Mouse (Mus musculus) hindbrain, postnatal 0 days (tissue): Measurements from ENCODE around the gene Gadd45gip1. TPM values are rescaled to one million over a fixed set of nuclear protein-coding genes. Genes with fewer than 3 reads are reported as not detected.

Source experiments
- ATAC-seq: fragments of 200-750 bp; cut with Nextera tagmentation; 2 replicates; pipeline ENCODE4 v1.8.0; 2017; ENCODE audit warnings: mild to moderate bottlenecking, moderate TSS enrichment, moderate library complexity
- DNase-seq: peaks from one replicate; pipeline ENCODE4 v3.0.0-alpha.2; 2015; ENCODE audit warnings: low spot score
- H3K27ac ChIP-seq: fragments of 300-500 bp; sonication (generic); 2 replicates; pipeline ENCODE4 v1.5.1; 2014; ENCODE audit warnings: mild to moderate bottlenecking
- H3K27me3 ChIP-seq: fragments of 300-500 bp; sonication (generic); 2 replicates; pipeline ENCODE4 v1.6.1; 2014; ENCODE audit warnings: low read length, mixed read lengths; ENCODE audit not compliant: insufficient read depth
- H3K36me3 ChIP-seq: fragments of 300-500 bp; sonication (generic); 2 replicates; pipeline ENCODE4 v1.6.1; 2014; ENCODE audit warnings: low read length, mixed read lengths; ENCODE audit not compliant: insufficient read depth
- H3K4me1 ChIP-seq: fragments of 300-500 bp; sonication (generic); 2 replicates; pipeline ENCODE4 v1.6.1; 2014; ENCODE audit warnings: antibody characterized with exemption, low read length, mixed read lengths; ENCODE audit not compliant: insufficient read depth
- H3K4me2 ChIP-seq: fragments of 300-500 bp; sonication (generic); 2 replicates; pipeline ENCODE4 v1.6.1; 2014; ENCODE audit warnings: low read depth, mild to moderate bottlenecking, low read length, moderate library complexity, mixed read lengths
- H3K4me3 ChIP-seq: fragments of 300-500 bp; sonication (generic); 2 replicates; pipeline ENCODE4 v1.5.1; 2014; ENCODE audit warnings: low read length
- H3K9ac ChIP-seq: fragments of 300-500 bp; sonication (generic); replicated peaks from 2 replicates; pipeline ENCODE4 v1.6.1; 2014; ENCODE audit warnings: mild to moderate bottlenecking, low read length, moderate library complexity, mixed read lengths
- H3K9me3 ChIP-seq: fragments of 300-500 bp; sonication (generic); 2 replicates; pipeline ENCODE4 v1.6.1; 2016; ENCODE audit warnings: low read length, mixed read lengths
- CTCF ChIP-seq: IDR thresholded peaks from 2 replicates; pipeline ENCODE4 v1.5.1; 2016; ENCODE audit warnings: antibody characterized with exemption, control low read depth, low read depth
- WGBS: fragments of 180-500 bp; shearing (Covaris S2); extraction: QIAGEN DNeasy Blood & Tissue Kit; methylation state at CpG from one replicate; pipeline ENCODE4 v1.1.7; 2014; 5-methylcytosine and 5-hydroxymethylcytosine counted together
- polyA plus RNA-seq: library from polyadenylated mRNA; unstranded; fragments of >200 nt; fragmentation: Nextera tagmentation; extraction: Ambion mirVana; gene quantifications from 2 replicates; pipeline ENCODE4 v1.2.1, GENCODE M21; 2015
- total RNA-seq: library from RNA; depleted of rRNA; stranded (reverse); fragments of >200 nt; gene quantifications from 2 replicates; pipeline ENCODE4 v1.2.3, GENCODE M21; 2014

Gene Gadd45gip1
- total and polyA plus RNA-seq, 2 experiments from 2014 or later, result 34.1 to 43.4 TPM

- Histone ChIP-seq H3K27me3 (peaks cover 5% of the 10 kb centered on the region; the same call in 1 of the 2 replicates), H3K9ac (peak overlapping the region; percentile 30), H3K4me2 (peak overlapping the region; percentile 44)
Measured at GRCm38 (mm10) chr8:84794486-84794885, 36.8 kb upstream of the Gadd45gip1 start.

GRCm38 (mm10) chr8:84797256-84797797, 34.0 kb upstream of the Gadd45gip1 start:
- TF ChIP-seq CTCF, result no peak
- Histone ChIP-seq H3K36me3 (no peaks in the 10 kb centered on the region), H3K27me3 (peaks cover 5% of the 10 kb centered on the region; the same call in 1 of the 2 replicates), H3K9ac (peak overlapping the region; percentile 97; the same call in 1 of the 2 replicates), H3K4me1 (peaks cover 12% of the 10 kb centered on the region), H3K4me3 (peak overlapping the region; percentile 83; the same call in 1 of the 2 replicates), H3K9me3 (no peaks in the 10 kb centered on the region), H3K4me2 (peak overlapping the region; percentile 80), H3K27ac (peak overlapping the region; percentile 93)
- ATAC-seq, result no peak
- DNase-seq, result no peak
- 62% methylated on average over 15 of the region's 15 CpGs for WGBS

More at GRCm38 (mm10) chr8:84794486-84794885, 36.8 kb upstream of the Gadd45gip1 start:
- DNase-seq (peak; percentile 53), ATAC-seq (peak; percentile 68)
- Histone ChIP-seq H3K36me3 (no peaks in the 10 kb centered on the region), H3K27ac (peak overlapping the region; percentile 93), H3K4me1 (peaks cover 22% of the 10 kb centered on the region), H3K4me3 (no peak overlapping the region), H3K9me3 (no peaks in the 10 kb centered on the region)
- no peak for TF ChIP-seq CTCF
- WGBS, result 28% methylated on average over 7 of the region's 7 CpGs

- peaks cover 5% of the 10 kb centered on the region; the same call in 1 of the 2 replicates for H3K27me3 ChIP-seq
- no peak for TF ChIP-seq CTCF
- H3K9me3 ChIP-seq, result no peaks in the 10 kb centered on the region
- peaks cover 12% of the 10 kb centered on the region for H3K4me1 ChIP-seq
- peak overlapping the region; percentile 80 for H3K4me2 ChIP-seq
- peak; percentile 66 for DNase-seq
- 40% methylated on average over 6 of the region's 6 CpGs for WGBS
- peak overlapping the region; percentile 97 for H3K9ac ChIP-seq
- H3K36me3 ChIP-seq, result no peaks in the 10 kb centered on the region
- H3K4me3 ChIP-seq, result peak overlapping the region; percentile 83
- ATAC-seq, result no peak
- peak overlapping the region; percentile 93 for H3K27ac ChIP-seq
Measured at GRCm38 (mm10) chr8:84797971-84798370, 33.4 kb upstream of the Gadd45gip1 start.

- DNase-seq (no peak), ATAC-seq (no peak)
- Histone ChIP-seq H3K9ac (peak overlapping the region; percentile 97), H3K27me3 (peaks cover 5% of the 10 kb centered on the region; the same call in 1 of the 2 replicates), H3K36me3 (no peaks in the 10 kb centered on the region), H3K4me1 (peaks cover 12% of the 10 kb centered on the region), H3K9me3 (no peaks in the 10 kb centered on the region), H3K27ac (peak overlapping the region; percentile 93), H3K4me2 (peak overlapping the region; percentile 80), H3K4me3 (peak overlapping the region; percentile 83)
- TF ChIP-seq CTCF, result no peak
- 33% methylated on average over 10 of the region's 10 CpGs for WGBS
Measured at GRCm38 (mm10) chr8:84798446-84799135, 32.7 kb upstream of the Gadd45gip1 start.

- peaks cover 12% of the 10 kb centered on the region for H3K4me1 ChIP-seq
- peak overlapping the region; percentile 97 for H3K9ac ChIP-seq
- peak; percentile 67 for DNase-seq
- WGBS, result under 1% methylated on average over 69 of the region's 108 CpGs
- H3K27me3 ChIP-seq, result peaks cover 5% of the 10 kb centered on the region; the same call in 1 of the 2 replicates
- H3K9me3 ChIP-seq, result no peaks in the 10 kb centered on the region
- H3K27ac ChIP-seq, result peak overlapping the region; percentile 93
- H3K4me2 ChIP-seq, result peak overlapping the region; percentile 80
- H3K4me3 ChIP-seq, result peak overlapping the region; percentile 83
- no peak for TF ChIP-seq CTCF
- H3K36me3 ChIP-seq, result no peaks in the 10 kb centered on the region
- no peak for ATAC-seq
Measured at GRCm38 (mm10) chr8:84799136-84799931, 32.0 kb upstream of the Gadd45gip1 start.

- Histone ChIP-seq H3K36me3 (no peaks in the 10 kb centered on the region), H3K27me3 (no peaks in the 10 kb centered on the region; the same call in 1 of the 2 replicates), H3K4me3 (peak within 1 kb of the TSS; percentile 83), H3K9me3 (no peaks in the 10 kb centered on the region), H3K4me1 (0 out of 2 replicates have a peak, but pooled peaks cover 5% of the 10 kb centered on the region), H3K4me2 (peak within 1 kb of the TSS; percentile 80), H3K9ac (peak within 1 kb of the TSS; percentile 97), H3K27ac (peak within 1 kb of the TSS; percentile 93)
- peak; percentile 57 for ATAC-seq
- DNase-seq, result peak; percentile 74
- no peak for TF ChIP-seq CTCF
- 2% methylated on average over 38 of the region's 125 CpGs for WGBS
Measured at GRCm38 (mm10) chr8:84799999-84800831, 31.1 kb upstream of the Gadd45gip1 start, which contains the start of gene Nfix. TSS of gene Nfix (minus strand) at chr8:84800344.
